Mouse (Mus musculus) myocyte (in vitro differentiated cells): ENCODE measurements at regions not wholly inside any gene's neighbourhood (a gene's known extent, or its start where the extent isn't known, plus 50 kb on each side); places are given as distances from the start of the nearest gene placed in this dataset.

Experiments used
- H3K27me3 ChIP-seq: one replicate; pipeline ENCODE4 v1.6.1; 2011; ENCODE audit not compliant: control insufficient read depth, insufficient read depth, insufficient read length
- H3K36me3 ChIP-seq: one replicate; pipeline ENCODE4 v1.6.1; 2011; ENCODE audit not compliant: control insufficient read depth, insufficient read depth
- H3K4me2 ChIP-seq: one replicate; pipeline ENCODE4 v1.6.1; 2011; ENCODE audit warnings: low read depth, control low read depth
- H3K4me3 ChIP-seq: one replicate; pipeline ENCODE4 v1.5.1; 2011; ENCODE audit warnings: mild to moderate bottlenecking, control low read depth, moderate library complexity
- H3K79me2 ChIP-seq: one replicate; pipeline ENCODE4 v1.6.1; 2011; ENCODE audit not compliant: control insufficient read depth, insufficient read depth
- H3ac ChIP-seq: one replicate; pipeline ENCODE4 v1.6.1; 2011; ENCODE audit not compliant: control insufficient read depth, insufficient read length
- CEBPB ChIP-seq: IDR thresholded peaks from 2 replicates; pipeline ENCODE4 v1.6.1; 2011; ENCODE audit warnings: mild to moderate bottlenecking, moderate library complexity; ENCODE audit not compliant: poor library complexity, insufficient read depth, severe bottlenecking
- E2F4 ChIP-seq: IDR thresholded peaks from one replicate; pipeline ENCODE4 v1.6.1; 2011; ENCODE audit warnings: mild to moderate bottlenecking, control low read depth, moderate library complexity; ENCODE audit not compliant: insufficient read depth
- MAX ChIP-seq: IDR thresholded peaks from one replicate; pipeline ENCODE4 v1.6.1; 2011; ENCODE audit warnings: low read depth, mild to moderate bottlenecking, control low read depth
- MYOD1 ChIP-seq, 3 experiments: IDR thresholded peaks; one replicate each; pipeline ENCODE4 v1.6.1; 2011; ENCODE audit warnings: control low read depth in 2 of 3, low read depth in 2 of 3, mild to moderate bottlenecking in 2 of 3, moderate library complexity in 1 of 3; ENCODE audit not compliant: insufficient read length in 2 of 3, control insufficient read depth in 1 of 3
- MYOG ChIP-seq, 3 experiments: IDR thresholded peaks; one replicate each; pipeline ENCODE4 v1.6.1; 2011; ENCODE audit warnings: control low read depth in 2 of 3, low read depth in 2 of 3, mild to moderate bottlenecking in 2 of 3; ENCODE audit not compliant: insufficient read length in 2 of 3, control insufficient read depth in 1 of 3, insufficient read depth in 1 of 3
- POLR2A ChIP-seq: IDR thresholded peaks from one replicate; pipeline ENCODE4 v1.6.1; 2011; ENCODE audit warnings: low read depth, mild to moderate bottlenecking, control low read depth, moderate library complexity; ENCODE audit not compliant: insufficient read length
- POLR2AphosphoS2 ChIP-seq: IDR thresholded peaks from one replicate; pipeline ENCODE4 v1.6.1; 2011; ENCODE audit warnings: low read depth, control low read depth; ENCODE audit not compliant: insufficient read length
- REST ChIP-seq: IDR thresholded peaks from one replicate; pipeline ENCODE4 v1.6.1; 2011; ENCODE audit warnings: mild to moderate bottlenecking, control low read depth, moderate library complexity; ENCODE audit not compliant: insufficient read depth, insufficient read length
- SRF ChIP-seq: IDR thresholded peaks from one replicate; pipeline ENCODE4 v1.6.1; 2011; ENCODE audit warnings: low read depth; ENCODE audit not compliant: control insufficient read depth, insufficient read length
- TCF12 ChIP-seq: IDR thresholded peaks from one replicate; pipeline ENCODE4 v1.6.1; 2011; ENCODE audit warnings: mild to moderate bottlenecking, control low read depth; ENCODE audit not compliant: poor library complexity, insufficient read depth, severe bottlenecking
- TCF3 ChIP-seq: IDR thresholded peaks from one replicate; pipeline ENCODE4 v1.6.1; 2011; ENCODE audit warnings: low read depth, control low read depth; ENCODE audit not compliant: insufficient read length
- USF1 ChIP-seq: IDR thresholded peaks from one replicate; pipeline ENCODE4 v1.6.1; 2011; ENCODE audit warnings: low read depth, mild to moderate bottlenecking, control low read depth, moderate library complexity

GRCm38 (mm10) chr14:114864102-114864501 is 227.9 kb upstream of the Gpc5 start:
- Histone ChIP-seq H3K4me2 (no peak overlapping the region), H3K4me3 (no peak overlapping the region), H3K79me2 (no peaks in the 10 kb centered on the region), H3K36me3 (no peaks in the 10 kb centered on the region), H3ac (no peak overlapping the region), H3K27me3 (no peaks in the 10 kb centered on the region)
- TF ChIP-seq TCF12: no peak
- no peak for TF ChIP-seq USF1
- no peak for TF ChIP-seq CEBPB
- no peak for TF ChIP-seq POLR2A
- no peak for TF ChIP-seq POLR2AphosphoS2

- no peaks in the 10 kb centered on the region for H3K36me3 ChIP-seq
- no peak overlapping the region for H3ac ChIP-seq
- H3K4me3 ChIP-seq: no peak overlapping the region
- H3K27me3 ChIP-seq: no peaks in the 10 kb centered on the region
- TF ChIP-seq MAX (no peak), USF1 (no peak), CEBPB (no peak), TCF12 (no peak), MYOG (IDR thresholded peaks at IDR 0.05; ENCODE audit: control insufficient read depth in 1 of 3, insufficient read depth in 1 of 3, insufficient read length in 2 of 3, low read depth in 2 of 3) (no peak), REST (no peak), E2F4 (no peak), POLR2A (no peak), MYOD1 (IDR thresholded peaks at IDR 0.05; ENCODE audit: control insufficient read depth in 1 of 3, insufficient read length in 2 of 3, low read depth in 2 of 3) (no peak), SRF (no peak), POLR2AphosphoS2 (no peak), TCF3 (no peak)
- H3K79me2 ChIP-seq: no peaks in the 10 kb centered on the region
- H3K4me2 ChIP-seq: no peak overlapping the region
These were observed 222.8 kb upstream of the Gpc5 start for GRCm38 (mm10) chr14:114869233-114869632.

- H3K4me3 ChIP-seq: no peak overlapping the region
- H3K79me2 ChIP-seq: no peaks in the 10 kb centered on the region
- H3K4me2 ChIP-seq: no peak overlapping the region
- H3K36me3 ChIP-seq: no peaks in the 10 kb centered on the region
- no peak overlapping the region for H3ac ChIP-seq
- H3K27me3 ChIP-seq: no peaks in the 10 kb centered on the region
- TF ChIP-seq USF1: no peak
- no peak for TF ChIP-seq TCF3
- no peak for TF ChIP-seq MYOD1 (IDR thresholded peaks at IDR 0.05; ENCODE audit: control insufficient read depth in 1 of 3, insufficient read length in 2 of 3, low read depth in 2 of 3)
- no peak for TF ChIP-seq POLR2AphosphoS2
- no peak for TF ChIP-seq E2F4
- TF ChIP-seq CEBPB: no peak
- no peak for TF ChIP-seq MAX
- no peak for TF ChIP-seq TCF12
- no peak for TF ChIP-seq SRF
- no peak for TF ChIP-seq POLR2A
These were observed 216.9 kb upstream of the Gpc5 start for GRCm38 (mm10) chr14:114875101-114875500.

DNA sequence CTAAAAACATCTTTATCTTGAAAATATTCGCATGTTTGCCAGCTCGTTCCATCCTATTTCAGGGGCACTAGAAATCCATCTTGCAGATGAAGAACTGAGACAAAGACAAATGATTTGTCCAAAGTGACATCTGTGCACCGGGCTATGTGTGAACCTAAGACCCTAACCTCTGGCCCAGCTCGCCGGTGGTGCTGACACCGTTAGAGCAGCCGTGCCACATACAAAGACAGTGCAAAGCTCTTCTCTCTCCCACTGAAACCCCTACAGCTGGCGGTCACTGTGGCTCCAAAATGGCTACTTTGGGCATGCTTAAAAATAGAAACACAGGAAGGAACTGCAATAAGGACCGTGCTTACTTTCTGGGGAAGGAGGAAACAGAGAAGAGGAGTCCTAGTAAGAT is 215.6 kb upstream of the Gpc5 start:
- no peak overlapping the region for H3K4me3 ChIP-seq
- H3K36me3 ChIP-seq: no peaks in the 10 kb centered on the region
- H3K4me2 ChIP-seq: no peak overlapping the region
- H3K27me3 ChIP-seq: no peaks in the 10 kb centered on the region
- TF ChIP-seq USF1 (no peak), POLR2A (no peak), MYOG (IDR thresholded peaks at IDR 0.05; ENCODE audit: control insufficient read depth in 1 of 3, insufficient read depth in 1 of 3, insufficient read length in 2 of 3, low read depth in 2 of 3) (no peak), MYOD1 (IDR thresholded peaks at IDR 0.05; ENCODE audit: control insufficient read depth in 1 of 3, insufficient read length in 2 of 3, low read depth in 2 of 3) (no peak), MAX (no peak), REST (no peak), SRF (no peak), E2F4 (no peak), TCF12 (no peak), CEBPB (no peak), POLR2AphosphoS2 (no peak), TCF3 (no peak)
- no peak overlapping the region for H3ac ChIP-seq
- no peaks in the 10 kb centered on the region for H3K79me2 ChIP-seq

DNA sequence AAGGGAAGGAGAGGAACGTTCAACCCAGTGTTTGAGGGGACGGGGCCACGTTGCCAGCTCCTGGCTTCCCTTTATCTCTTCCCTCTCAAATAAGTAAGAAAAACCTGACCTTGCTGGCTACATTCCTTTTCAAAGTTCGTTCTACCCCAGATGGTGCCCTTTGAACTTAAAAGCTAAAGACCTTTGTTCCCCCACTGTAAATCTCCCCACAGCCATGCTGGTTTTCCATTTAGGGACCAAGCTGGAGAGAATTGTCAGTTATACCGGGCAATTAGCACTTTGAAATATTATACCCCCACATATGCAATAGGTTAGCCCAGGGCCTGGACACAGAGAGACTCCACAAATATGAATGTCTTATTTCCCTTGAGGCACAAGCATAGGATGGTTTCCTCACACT is 214.5 kb upstream of the Gpc5 start:
- H3ac ChIP-seq: no peak overlapping the region
- H3K36me3 ChIP-seq: no peaks in the 10 kb centered on the region
- no peaks in the 10 kb centered on the region for H3K79me2 ChIP-seq
- TF ChIP-seq REST (no peak), POLR2A (no peak), USF1 (no peak), E2F4 (no peak), CEBPB (no peak)
- H3K4me3 ChIP-seq: no peak overlapping the region
- no peak overlapping the region for H3K4me2 ChIP-seq
- no peaks in the 10 kb centered on the region for H3K27me3 ChIP-seq
